Mouse (Mus musculus): ENCODE results near the gene Slc34a1.
"Not testable (repeated sequence)": the region's sequence is repeated elsewhere in the genome, so short reads cannot be mapped to it uniquely, and the experiment has no call there.

The Slc34a1 gene

DNA sequence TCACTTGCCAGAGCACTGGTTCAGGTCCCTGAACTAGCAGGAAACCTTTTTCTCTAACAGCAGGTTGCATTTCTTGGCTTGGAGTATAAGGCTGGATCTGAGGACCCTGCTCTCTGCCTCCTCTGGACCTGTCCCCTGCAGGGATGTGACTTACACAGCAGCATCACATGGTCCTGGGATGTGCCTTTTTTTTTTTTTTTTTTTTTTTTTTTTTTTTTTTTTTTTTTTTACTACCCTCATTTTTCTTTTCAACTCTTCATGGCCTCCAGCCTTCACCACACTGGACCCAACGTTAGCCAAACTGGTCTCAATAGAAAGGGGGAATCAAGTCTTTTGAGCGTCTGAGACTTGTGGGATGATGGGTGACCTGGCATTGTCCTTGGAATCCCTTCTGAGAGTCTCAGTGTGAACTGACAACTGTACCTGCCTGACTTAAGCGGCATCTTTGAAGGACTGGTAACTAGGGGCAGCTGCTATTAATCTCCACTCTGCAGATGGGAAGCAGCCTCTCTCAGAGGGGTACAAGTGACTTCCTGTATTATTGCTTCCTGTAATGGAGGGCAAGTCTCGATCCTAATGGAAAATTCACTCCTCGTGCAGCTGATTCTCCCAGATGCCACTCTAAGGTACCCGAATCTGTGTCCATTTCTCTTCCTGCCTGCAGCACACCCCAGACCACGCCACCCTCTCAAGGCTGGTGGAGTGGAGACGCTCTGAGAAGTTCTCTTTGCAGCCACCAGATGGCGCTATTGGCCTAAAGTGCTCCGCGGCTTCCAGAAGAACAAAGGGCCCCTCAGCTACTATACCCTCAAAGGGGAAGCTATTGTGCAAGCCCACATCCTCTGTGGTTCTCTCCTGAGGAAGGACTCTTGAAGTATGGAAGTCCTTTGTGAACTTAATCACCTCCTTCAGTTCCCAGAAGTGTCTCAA is 7.1 kb downstream of the Slc34a1 start:
- DNase-seq (ENCODE audit: low spot score), result peak; percentile 88

- DNase-seq (ENCODE audit: low spot score), result no peak
These were observed 7.9 kb downstream of the Slc34a1 start for GRCm38 (mm10) chr13:55405783-55406390.

GRCm38 (mm10) chr13:55407341-55407740 is 9.4 kb downstream of the Slc34a1 start:
- no peak for DNase-seq (ENCODE audit: low spot score)

DNA sequence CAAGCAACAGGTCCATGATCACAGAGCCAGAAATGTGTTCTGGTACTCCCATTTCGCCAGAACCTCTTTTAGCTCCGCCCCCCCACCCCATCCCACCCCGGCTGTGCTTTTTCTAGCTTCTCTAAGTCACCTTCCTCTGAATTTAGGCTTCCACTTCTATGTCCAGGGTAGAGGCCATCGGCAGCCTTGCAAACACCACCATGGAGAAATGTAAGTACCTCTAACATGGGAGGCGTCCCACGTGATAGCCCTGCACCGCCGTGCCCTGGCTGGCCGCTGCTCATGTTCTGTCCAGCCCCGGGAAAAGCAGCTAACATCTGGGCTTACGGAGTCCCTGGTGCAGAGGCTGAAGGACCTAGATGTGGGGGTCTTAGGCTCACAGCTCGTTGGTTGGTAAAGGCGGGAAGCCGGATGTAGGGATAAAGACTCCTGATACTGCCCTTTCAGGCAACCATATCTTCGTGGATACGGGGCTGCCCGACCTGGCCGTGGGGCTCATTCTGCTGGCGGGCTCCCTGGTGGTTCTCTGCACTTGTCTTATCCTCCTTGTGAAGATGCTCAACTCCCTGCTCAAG is 10.6 kb downstream of the Slc34a1 start:
- DNase-seq (ENCODE audit: low spot score), result no peak

GRCm38 (mm10) chr13:55411826-55412225 is 13.8 kb downstream of the Slc34a1 start:
- no peak for DNase-seq (ENCODE audit: low spot score)

DNA sequence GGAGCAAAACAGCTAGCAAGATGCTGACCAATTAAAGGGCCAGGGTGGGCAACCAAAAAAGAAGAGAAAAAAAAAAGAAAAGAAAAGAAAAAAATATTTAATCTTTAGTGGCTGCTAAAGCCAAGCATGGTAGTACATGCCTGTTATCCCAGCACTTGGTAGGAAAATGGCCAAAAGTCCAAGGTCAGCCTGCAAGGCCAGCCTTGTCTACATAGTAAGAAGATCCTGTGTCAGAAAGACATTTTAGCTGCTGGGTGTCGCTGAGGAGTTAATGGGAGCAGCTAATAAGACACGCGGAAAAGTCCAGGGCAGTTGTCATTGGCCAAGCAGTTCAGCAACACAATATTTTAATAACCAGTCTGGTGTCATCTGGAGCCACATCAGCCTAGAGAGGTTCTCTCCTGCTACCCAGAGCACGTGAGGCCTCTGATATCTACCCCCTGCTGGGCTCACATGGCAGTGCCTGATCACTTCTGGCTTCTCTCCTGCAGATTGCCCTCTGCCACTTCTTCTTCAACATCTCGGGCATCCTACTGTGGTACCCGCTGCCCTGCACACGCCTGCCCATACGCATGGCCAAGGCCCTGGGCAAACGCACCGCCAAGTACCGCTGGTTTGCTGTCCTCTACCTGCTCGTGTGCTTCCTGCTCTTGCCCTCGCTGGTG is 14.8 kb downstream of the Slc34a1 start:
- DNase-seq (ENCODE audit: low spot score), result no peak

GRCm38 (mm10) chr13:55413333-55413732 is 15.3 kb downstream of the Slc34a1 start:
- DNase-seq (ENCODE audit: low spot score), result no peak

- DNase-seq (ENCODE audit: low spot score), result peak; percentile 76
These were observed 16.9 kb downstream of the Slc34a1 start, which contains the start of gene Pfn3 for GRCm38 (mm10) chr13:55414743-55415380. TSS of gene Pfn3 (minus strand) at chr13:55415232.

DNA sequence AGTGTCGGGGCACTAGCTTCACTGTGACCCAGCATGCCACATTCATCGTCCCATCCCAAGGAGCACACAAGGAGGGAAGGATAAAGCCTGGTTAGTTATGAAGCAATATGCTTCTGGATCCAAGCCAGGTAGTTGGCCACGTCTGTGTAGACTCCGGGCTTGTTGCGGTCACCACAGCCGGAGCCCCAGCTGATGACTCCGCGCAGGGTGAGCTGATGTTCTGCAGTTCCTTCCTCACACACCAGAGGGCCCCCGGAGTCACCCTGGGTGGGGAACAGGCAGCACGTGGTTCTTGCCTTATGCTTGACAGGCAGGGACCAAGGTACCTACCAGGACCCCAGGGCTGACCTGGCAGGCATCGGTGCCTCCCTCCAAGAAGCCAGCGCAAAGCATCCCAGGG is 20.0 kb downstream of the Slc34a1 start:
- DNase-seq (ENCODE audit: low spot score), result peak; percentile 94

DNA sequence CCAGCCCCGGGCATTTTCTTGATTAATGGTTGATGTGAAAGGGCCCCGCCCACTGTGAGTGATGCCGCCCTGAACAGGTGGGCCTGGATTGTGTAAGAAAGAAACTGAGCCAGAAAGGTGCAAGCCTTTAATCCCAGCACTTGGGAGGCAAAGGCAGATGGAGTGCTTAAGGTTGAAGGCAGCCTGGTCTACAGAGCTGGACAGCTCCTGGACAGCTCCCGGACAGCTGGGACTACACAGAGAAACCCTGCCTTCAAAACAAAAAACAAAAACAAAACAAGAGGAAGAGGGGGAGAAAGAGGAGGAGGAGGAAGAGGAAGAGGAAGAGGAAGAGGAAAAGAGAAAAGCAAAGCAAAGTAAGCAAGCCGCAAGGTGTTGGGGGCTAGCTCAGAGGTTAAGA is 21.2 kb downstream of the Slc34a1 start:
- DNase-seq (ENCODE audit: low spot score), result no peak

GRCm38 (mm10) chr13:55420018-55420932 is 22.3 kb downstream of the Slc34a1 start:
- no peak for DNase-seq (ENCODE audit: low spot score)

GRCm38 (mm10) chr13:55420933-55421800 is 23.2 kb downstream of the Slc34a1 start:
- DNase-seq (ENCODE audit: low spot score), result peak; percentile 78

DNA sequence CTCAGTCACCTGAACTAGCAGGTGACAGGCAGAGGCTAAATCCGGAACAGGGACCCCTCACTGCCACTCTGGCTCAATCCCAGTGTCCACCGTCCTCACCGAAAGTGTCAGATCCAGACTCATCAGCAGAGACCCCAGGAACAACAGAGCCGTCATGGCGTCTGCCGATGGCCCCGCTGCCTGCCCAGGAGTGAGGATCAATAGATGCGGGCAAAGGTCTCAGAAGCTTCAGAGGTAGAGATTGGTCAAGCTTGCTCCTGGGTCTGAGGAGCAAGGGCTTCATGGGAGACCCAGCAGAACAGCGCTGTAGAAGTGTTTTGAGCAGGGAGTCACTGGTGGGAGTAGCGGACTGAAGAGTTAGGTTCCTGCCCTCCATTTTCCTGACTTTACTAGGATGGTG is 28.6 kb downstream of the Slc34a1 start, which contains the start of gene F12:
Gene F12, minus strand, starts transcription at position 181 of the 400 bp plus-strand sequence.
- DNase-seq (ENCODE audit: low spot score), result no peak

- DNase-seq (ENCODE audit: low spot score), result peak; percentile 80
These were observed 31.4 kb downstream of the Slc34a1 start for GRCm38 (mm10) chr13:55429226-55429888.

GRCm38 (mm10) chr13:55430566-55430965 is 32.6 kb downstream of the Slc34a1 start:
- DNase-seq (ENCODE audit: low spot score), result no peak

DNA sequence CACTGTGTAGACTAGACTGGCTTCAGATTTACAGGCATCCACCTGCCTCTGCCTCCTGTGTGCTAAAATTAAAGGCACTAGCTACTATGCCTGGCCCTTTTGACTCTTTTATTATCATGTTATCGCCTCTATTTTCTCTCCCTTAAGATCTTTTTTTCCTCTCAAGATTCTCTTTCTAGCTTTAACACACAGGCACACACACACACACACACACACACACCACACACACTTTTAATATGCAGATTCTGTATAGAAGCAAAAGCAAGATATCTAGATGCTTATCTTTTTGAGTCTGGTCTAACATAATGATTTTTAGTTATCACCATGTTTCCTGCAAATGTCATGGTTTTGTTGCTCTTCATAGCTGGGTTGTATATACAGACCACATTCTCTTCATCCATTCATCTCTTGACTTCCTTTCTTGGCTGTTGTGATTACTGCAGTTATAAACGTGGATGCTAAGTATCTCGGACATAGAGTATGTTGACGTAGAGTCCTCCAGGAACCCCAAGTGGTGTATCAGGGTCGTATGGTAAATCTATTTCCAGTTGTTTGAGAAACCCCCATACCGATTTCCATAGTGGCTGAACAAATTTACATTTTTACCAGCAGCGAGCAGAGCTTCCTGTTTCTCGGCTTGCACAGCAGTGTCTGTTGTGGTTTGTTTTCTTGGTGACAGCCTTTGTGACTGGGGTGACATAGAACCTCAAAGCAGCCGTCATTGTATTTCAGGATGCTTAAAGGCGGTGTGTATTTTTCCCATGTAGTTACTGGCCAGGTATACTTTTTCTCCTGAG is 34.1 kb downstream of the Slc34a1 start:
- no peak for DNase-seq (ENCODE audit: low spot score)

- not testable (repeated sequence) for DNase-seq (ENCODE audit: low spot score)
These were observed 39.2 kb downstream of the Slc34a1 start for GRCm38 (mm10) chr13:55437111-55437629.

GRCm38 (mm10) chr13:55443799-55444285 is 45.9 kb downstream of the Slc34a1 start:
- no peak for DNase-seq (ENCODE audit: low spot score)

Data from testis, postnatal 10 days (tissue).